Mouse (Mus musculus) A20 (cell line): ENCODE data around the gene Rpgrip1l.

Experiments used
- DNase-seq: peaks from one replicate; pipeline ENCODE4 v3.0.0-alpha.2; 2011; ENCODE audit warnings: low read depth, low spot score

Gene Rpgrip1l

DNA sequence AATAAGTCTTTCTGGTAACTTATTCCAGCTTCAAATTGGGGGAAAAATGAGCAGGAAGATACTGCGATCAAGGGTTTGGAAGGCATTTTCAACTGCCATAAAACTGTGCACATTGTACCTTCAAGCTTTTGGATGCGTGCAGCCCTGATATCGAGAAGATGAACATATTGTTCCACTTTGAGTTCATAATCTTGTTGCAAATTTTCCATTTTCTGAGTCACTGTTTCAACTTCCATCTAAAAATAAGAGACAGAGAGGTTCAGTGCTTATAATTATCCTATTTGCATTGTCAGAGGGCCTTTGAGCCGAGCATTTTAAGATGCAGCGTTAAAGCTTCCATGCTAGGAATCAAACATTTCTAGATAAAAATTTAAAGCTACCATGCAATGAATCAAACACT is 39.6 kb downstream of the Rpgrip1l start:
- no peak for DNase-seq

DNA sequence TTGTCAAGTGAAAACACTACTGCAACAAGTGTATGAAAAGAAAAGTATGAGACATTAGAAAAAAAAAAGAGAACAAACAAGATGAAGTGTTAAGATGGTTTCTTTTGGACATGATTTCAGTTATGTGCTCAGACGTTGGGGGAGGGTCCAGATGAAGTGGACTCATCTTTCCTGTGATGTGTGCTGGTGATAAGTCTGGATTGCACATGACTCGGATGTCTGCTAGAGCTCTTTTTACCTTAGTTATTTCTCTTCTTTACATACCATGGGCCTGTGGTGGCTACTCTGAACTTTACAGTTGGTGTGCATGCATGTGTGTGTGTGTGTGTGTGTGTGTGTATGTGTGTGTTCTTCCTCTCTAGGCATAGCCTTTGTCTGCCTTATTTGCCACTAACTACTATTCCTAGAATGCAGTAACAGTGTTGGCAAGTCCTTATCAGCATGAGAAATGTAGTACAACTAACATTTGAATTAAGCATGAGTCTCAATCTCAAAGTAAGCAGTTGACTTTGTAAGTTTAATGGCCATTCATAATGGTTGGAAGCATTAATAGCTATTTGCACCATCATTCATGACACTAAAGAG is 43.6 kb downstream of the Rpgrip1l start:
- DNase-seq = no peak

DNA sequence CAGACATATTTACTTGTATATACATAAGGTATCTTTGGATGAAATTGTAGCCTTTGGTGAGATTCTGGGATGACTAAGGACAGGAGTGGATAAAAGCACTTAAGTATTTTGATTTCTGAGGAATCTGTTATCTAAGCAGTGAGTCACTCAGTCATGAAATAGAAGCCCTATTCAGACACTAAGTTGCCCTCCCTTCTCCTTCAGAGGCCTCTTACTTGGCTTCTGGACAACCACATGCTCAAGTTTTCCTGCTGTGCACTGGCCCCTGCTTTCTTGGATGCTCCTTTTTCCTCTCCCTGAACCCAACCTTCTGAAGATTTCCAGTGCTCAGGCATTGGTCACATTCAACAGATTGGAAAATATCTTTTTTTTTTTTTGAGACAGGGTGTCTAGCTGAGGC is 48.5 kb downstream of the Rpgrip1l start:
- DNase-seq = no peak

DNA sequence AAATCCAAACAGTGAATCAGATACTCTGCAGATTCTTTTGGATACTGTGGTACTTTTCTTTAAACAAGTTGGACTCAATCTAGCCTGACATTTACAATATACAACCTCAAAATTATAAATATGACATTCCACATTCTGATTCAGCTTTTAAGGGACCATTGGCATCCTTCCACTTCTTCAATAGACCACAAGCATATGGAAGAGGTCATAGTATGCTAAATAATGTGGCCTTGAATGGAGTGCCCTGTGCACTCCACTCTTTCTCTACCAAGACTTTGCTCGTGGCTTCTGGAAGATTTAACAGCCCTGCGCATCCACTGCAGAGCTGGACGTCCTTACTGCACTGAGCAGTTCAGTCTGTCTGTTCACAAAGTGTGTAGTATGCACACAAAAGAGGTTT is 49.1 kb downstream of the Rpgrip1l start:
- DNase-seq = no peak

DNA sequence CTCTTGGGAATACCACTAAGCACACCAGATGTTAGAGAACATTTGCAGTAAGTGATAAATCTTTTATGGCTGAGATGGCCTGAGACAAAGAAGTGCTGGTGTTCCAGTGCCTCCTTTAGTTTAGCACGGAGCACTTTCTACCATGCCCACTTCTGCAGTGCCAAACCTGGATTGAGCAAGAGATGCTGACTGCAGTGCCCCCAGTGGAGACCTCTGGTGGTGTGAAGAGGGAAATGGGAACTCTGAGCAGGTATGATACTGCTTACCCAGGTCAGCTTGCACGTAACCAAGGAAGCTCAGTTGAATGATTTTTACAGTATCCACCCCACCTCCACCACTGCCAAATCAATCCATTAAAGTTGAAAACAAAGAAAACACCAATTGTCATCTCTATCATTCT is 51.5 kb downstream of the Rpgrip1l start:
- no peak for DNase-seq

DNA sequence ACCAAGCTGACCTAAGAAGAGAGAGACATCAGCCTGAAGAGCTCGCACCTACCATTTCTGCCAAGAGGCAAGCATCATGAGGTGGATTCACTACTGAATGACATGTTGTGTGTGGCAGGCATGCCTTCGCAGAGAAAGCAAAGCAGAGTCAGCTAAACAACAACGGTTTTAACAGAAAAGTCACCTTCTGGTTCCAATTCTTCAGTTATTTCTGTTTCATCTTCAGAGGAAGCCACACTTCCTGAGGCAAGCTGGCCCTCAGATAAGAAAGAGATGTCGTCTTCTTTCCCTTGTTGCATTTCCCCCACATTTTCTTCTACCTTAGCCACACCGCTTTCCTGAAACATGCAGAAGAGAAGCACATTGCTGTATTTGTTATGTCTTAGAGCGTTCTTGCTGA is 62.1 kb downstream of the Rpgrip1l start:
- no peak for DNase-seq

DNA sequence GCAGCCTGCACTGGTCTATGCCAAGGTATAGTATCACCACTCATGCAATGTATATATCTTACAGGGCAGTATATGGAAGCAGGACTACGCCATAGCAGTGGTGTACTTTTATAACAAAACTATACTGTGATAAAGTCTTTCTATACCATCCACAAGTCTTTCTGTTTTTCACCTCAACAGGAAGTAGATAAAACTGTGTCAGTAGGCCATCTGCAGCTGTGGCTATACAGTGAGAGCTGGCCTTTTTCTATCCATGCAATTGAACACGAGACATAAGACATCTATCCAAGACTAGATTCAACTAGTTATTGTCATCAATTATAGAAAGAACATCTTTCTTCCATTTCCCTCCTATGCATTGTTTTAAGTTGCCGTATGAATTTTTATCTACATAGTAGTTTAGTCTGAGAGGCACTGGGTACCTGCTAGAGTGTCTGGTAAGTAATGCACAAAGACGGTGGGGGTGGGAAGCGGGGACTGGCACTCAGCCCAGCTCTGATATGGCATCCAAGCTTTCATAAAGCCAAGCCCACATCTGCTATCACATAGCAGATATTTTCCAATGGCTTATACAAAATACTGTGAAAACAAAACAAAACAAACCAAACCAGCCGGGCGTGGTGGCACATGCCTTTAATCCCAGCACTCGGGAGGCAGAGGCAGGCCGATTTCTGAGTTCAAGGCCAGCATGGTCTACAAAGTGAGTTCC is 63.1 kb downstream of the Rpgrip1l start:
- no peak for DNase-seq

DNA sequence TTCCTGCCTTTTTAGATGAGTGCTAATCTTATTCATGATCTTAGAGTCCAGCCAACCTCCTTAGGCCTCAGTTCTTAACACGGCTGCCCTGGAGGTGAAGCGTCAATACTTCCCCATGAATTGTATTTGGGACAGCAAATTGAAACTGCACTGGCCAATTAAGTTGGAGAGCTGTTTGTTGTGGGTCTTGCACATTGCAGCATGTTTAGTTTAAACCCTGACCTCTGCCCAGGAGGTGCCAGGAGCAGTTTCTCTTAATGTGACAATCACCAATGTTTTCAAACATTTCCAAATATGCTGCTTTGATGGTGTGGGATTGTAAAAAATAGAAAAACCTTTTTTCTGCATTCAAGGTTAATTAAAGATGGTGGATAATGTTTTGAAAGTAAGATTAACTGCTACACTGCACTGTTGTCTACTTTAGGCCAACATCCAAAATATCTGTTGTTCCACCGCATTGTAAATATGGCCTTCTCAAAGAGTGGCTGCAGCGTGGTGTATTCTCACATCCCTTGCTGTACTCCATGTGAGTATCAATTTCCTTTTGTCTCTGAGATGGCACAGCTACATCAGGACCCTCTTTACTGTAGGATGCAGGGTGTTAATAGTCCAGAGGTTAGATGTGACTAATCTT is 67.1 kb downstream of the Rpgrip1l start:
- no peak for DNase-seq

DNA sequence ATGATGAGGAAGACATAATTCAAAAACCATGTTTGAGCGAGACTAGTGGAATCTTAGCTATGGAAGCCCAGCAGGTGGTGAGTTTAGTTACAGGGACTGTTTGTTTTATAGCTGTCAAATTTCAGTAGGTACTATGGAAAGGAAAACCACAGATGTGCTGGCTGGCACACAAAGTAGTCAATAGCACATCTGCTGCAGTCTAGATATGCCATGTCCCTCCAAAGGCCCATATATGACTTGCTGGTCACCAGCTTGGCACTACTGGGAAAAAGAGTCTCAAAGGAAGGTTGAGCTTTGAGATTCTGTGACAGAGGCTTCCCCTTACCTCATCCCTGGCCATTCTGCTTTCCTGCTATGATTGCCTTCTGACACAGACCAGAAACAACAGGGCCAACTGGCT is 70.3 kb downstream of the Rpgrip1l start:
- no peak for DNase-seq

DNA sequence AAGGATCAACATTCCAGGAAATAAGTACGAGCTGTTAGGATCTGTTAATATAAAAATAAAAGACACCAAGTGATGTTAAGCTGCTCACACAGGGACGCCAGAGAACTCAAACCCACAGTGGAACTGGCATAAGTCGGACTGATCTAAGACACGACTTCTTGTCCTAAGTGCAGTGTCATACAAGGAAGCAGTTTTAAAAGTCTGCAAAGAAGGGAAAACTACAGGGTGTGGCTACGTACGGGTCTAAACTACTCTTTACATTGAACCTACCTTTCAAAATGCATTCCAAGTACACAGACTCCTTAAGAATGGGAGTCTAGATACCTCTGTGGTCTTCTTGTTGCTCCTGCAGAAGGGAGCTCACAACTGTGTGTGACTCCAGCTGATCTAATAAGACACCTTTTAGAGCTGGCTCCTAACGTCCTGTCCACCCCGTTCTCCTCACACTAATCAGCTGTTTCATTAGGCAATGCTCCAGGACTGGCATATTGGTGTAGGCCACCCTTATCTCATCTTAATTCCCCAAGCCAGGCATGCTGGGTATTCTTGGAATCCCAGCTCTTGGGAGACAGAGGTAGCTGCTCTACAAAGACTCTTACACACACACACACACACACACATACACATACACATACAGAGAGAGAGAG is 71.1 kb downstream of the Rpgrip1l start:
- DNase-seq = no peak

DNA sequence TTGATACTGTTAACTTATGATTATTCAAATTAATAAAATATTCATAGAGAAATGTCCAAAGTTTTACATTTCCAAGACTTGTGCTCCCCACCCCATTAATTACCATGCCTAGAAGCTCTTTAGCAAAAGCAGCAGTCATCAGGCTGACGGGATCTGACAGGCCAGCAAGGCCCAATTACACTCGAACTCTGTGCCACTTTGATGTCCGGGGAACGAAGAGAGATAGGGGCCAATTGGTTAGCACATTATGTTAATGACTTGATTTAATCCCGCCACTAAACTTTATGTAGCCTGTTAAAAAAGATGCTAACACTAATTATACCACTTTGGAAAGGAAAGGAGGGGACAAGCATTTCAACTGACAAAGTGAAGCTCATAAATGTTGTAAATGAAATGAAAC is 71.7 kb downstream of the Rpgrip1l start:
- no peak for DNase-seq

DNA sequence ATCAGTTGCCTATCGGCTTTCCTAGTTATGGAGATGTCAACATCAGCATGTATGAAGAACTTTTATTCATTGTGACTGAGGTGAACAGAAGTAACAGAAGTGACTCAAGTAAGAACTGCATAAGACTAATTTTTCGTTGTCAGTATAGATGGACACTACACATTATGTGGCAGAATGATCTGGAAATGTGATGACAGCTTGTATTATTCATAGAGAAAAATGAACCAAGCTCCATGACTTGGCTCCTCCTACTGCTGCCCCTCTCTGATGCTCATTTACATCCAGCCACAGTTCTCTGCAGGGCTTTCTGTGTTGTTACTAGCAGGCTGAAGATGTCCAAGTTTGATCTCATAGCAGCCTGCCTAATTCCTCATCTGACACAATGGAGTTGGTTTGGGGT is 75.9 kb downstream of the Rpgrip1l start:
- DNase-seq = no peak

DNA sequence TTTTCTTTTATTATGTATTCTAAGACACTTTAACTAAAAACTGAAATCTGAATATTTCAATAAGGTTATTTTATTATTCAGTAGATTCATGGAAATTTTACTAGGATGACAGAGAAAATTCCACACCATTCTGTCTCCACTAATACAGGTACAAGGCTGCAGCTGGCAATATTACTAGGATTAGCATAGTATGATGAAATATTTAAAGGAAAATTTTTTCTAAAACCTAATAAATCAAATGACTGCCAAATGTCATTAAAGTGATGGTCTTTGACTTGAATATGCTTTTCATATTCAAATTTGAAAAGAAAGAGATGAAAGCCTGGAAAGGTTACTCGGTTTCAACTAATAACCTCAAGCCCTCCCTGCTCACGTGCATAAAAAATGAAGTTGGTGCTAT is 79.0 kb downstream of the Rpgrip1l start:
- no peak for DNase-seq

DNA sequence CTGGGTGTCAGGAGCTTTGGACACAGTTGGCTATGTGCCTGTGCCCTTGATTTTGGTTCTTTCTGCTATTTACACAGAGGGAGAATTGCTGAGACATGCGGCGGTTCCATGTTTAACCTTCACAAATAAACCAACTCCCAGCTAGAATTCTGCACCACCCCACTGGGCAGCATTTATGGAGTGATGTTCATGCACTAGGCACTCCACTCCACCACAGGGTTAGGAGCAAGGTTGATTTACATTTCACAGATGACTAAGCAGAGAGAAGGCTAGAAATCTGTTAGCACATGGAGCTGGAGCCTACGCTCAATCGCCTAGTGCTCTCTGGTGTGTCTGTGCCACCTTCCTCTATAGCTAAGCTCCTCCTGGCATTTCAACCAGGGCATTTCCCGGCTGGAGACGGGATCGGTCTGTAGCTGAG is 85.6 kb downstream of the Rpgrip1l start:
- DNase-seq = no peak

DNA sequence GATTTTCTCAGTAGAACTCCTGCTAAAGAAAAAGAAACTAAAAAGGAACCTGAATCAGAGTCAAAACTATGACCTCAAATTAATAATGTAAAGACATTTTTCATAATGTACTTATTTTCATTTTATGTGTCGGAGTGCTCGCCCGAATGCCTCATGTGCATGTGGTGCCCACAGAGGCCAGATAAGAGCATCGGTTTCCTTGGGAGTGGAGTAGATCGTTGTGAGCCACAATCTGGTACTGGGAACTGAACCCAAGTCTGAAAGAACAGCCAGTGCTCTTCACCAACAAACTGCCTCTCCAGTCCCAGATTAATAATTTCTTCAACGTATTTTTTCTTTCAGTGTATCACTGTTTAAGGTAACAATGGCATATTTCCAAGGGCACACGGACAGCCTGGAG is 88.8 kb downstream of the Rpgrip1l start:
- no peak for DNase-seq

DNA sequence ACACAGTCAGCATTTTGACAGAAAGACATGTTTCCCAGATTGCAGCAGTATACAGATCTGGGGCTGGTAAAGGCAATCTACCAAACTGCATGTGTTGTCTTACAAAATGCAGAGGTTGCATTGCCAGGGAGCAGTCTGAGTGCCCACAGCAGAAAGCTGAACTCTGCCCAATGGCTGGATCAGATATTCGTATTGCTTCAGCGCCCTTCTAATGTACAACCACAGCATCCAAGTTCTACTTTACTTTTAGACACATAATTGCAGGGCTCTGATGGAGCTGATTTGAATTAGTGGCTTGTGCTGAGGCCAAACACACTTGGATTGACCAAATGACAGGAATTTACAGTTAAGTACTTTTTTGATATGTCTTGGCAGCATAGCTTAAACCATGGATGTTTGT is 91.2 kb downstream of the Rpgrip1l start:
- no peak for DNase-seq

DNA sequence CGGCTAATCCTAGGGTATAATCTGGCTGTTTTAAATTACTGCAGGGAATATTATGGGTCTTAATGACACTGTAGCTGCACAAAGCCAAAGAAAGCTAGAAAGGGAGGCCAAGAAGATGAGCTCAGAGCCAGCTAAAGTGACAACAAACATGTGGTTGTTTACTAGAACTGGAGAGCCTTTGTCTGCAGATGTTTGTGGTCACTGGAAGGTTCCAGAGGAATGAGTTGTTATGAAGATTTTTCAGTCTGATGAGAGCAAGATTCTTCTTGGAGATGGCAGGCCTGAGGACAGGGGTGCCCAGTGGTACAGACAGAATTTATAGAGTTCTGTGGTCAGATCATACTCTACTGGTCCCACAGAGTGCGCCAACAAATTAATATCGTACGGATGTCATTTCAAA is 94.8 kb downstream of the Rpgrip1l start:
- no peak for DNase-seq

DNA sequence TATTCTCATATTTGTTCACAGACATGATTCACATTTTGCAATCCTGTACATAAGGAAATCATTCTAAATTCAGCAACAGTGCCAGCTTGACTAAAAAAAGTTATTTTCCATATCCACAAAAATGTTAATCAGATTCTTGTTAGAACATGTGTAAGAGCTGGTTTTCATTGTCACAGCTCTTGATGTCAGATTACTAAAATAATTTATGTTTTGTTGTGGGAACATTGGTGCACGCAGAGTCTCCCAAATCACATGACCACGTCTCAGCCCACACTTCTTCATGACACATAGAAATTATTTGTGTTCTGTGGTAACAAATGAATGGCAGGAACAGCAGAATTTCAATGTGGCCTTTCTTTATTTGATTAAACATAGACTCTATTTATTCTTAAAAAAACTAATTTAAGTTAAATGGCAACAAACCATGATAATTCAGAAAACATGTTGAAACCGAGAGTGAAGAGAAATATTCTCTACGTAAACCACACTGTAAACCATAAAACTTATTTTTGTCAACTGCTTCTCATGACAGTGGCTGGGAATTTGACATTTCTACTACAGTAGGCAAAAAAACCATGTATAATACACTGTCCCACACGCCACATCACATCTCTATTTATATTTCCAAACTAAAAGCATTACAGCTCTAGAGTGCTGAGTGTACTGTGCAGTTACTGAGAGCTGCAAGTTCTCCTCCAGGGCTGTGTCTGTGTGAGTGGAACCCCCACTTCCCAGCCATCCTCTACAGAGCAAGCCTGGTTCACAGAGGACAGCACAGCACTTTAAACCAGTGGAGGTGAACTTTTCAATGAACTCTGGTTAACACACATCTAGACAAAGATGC is 95.8 kb downstream of the Rpgrip1l start:
- no peak for DNase-seq

DNA sequence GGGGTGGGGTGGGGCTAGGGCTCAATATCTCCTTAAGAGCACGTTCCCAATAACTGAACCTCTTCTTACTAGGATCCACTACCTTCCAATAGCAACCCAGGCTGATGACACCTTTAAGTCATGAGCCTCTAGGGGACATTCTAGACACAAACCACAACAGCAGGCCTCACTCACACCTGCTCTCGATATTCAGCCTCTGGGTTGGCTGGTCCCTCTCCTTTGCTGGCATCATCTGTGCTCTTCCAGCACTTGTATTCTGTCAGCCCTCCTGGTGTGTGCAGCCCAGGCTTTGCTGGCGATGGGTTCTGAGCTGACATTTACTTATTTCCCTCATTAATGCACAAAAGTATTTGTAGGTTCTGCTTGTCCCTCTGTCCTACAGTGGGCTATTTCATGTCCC is 98.8 kb downstream of the Rpgrip1l start:
- DNase-seq = no peak

DNA sequence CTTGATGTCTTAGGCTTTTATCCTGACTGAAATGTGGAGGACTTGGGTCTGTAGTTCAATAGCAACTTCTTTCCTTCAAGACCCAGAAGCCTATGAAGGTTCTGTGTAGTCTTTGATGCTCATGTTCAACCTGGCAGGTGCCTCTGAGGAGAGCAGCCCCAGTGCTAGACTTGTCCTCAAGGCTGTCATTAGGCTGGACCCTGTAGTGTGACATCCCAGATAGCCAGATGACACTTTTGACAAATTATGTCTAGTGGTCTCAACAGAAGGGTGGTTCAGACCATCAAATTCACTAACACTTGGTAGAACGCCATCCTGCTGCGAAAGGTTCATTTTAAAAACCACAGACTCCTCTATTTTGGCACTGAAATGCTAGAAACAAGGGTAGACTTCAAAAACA is 100.1 kb downstream of the Rpgrip1l start:
- no peak for DNase-seq

DNA sequence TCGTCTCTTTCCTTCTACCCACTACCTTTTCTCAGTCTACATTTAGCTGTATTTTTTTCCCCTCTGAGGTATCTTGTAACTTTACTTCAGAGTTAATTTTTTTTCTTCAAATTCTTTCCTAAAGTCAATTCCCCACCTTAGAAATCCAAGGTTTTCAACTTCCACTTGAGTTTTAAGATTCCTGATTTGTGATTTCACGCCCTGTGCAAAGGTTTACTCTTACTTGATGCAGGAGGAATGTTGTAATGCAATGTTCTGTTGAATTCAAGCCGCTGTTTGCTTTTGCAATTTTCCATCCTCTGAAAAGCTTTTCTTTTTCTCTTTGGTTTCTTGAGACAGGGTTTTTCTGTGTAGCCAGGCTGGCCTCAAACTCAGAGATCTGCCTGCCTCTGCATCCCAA is 103.4 kb downstream of the Rpgrip1l start:
- DNase-seq = no peak

DNA sequence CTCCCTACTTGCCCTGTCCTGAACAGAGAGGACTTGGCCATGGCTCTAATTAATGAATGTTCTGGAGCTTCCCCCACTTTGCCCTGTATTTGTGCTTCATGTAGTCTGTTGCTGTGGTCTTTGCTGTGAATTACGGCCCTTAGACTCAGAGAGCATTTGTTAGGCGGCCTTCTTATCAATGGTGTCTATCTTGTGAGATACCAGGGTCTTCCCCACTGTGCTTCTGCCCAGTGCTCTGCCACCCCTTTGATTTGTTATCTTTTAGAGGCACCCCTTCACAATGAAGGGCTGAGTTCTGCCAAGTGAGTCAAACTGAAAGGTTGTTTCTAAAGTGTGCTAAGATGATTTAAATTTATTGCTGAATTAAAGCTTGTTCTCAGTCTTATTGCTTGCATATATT is 105.4 kb downstream of the Rpgrip1l start:
- no peak for DNase-seq
